Mouse (Mus musculus) thymus, postnatal 36 days (tissue): ENCODE data around the gene Chek2.
"Not testable (repeated sequence)": the region's sequence is repeated elsewhere in the genome, so short reads cannot be mapped to it uniquely, and the experiment has no call there.

Source experiments
- DNase-seq, 2 experiments: peaks; one replicate each; pipeline ENCODE4 v3.0.0; 2022; ENCODE audit warnings: mixed read lengths in 2 of 2

The Chek2 gene

GRCm38 (mm10) chr5:110839678-110840365 is at the start of gene Chek2, which contains the start of gene Hscb:
Gene Chek2 (plus strand): TSS chr5:110839979.
Gene Hscb (minus strand): TSS chr5:110839777.
- DNase-seq, result peak; percentile 96 to 97

GRCm38 (mm10) chr5:110794363-110794762 is 45.4 kb upstream of the Chek2 start:
- no peak for DNase-seq

GRCm38 (mm10) chr5:110797696-110798095 is 42.1 kb upstream of the Chek2 start:
- DNase-seq, result no peak

GRCm38 (mm10) chr5:110801036-110801624 is 38.6 kb upstream of the Chek2 start:
- no peak for DNase-seq

- no peak for DNase-seq
Observed at GRCm38 (mm10) chr5:110802186-110802585, 37.6 kb upstream of the Chek2 start.

GRCm38 (mm10) chr5:110802809-110803208 is 37.0 kb upstream of the Chek2 start:
- DNase-seq, result no peak

- DNase-seq, result no peak
Observed at GRCm38 (mm10) chr5:110804012-110804743, 35.6 kb upstream of the Chek2 start.

GRCm38 (mm10) chr5:110806154-110806553 is 33.6 kb upstream of the Chek2 start:
- no peak for DNase-seq

- no peak for DNase-seq
Observed at GRCm38 (mm10) chr5:110806676-110807075, 33.1 kb upstream of the Chek2 start.

- no peak for DNase-seq
Observed at GRCm38 (mm10) chr5:110807453-110807852, 32.3 kb upstream of the Chek2 start.

- peak; percentile 60 to 72 for DNase-seq
Observed at GRCm38 (mm10) chr5:110808061-110808631, 31.6 kb upstream of the Chek2 start.

GRCm38 (mm10) chr5:110808821-110809666 is 30.7 kb upstream of the Chek2 start:
- peak; percentile 13 to 52 for DNase-seq

- peak; percentile 100 for DNase-seq
Observed at GRCm38 (mm10) chr5:110809667-110810325, 30.0 kb upstream of the Chek2 start, which contains the start of gene Ulk1. Gene Ulk1 (minus strand): TSS chr5:110810097.

GRCm38 (mm10) chr5:110824421-110824820 is 15.4 kb upstream of the Chek2 start:
- no peak for DNase-seq

- DNase-seq, result no peak
Observed at GRCm38 (mm10) chr5:110826781-110827495, 12.8 kb upstream of the Chek2 start.

GRCm38 (mm10) chr5:110827576-110827975 is 12.2 kb upstream of the Chek2 start:
- no peak for DNase-seq

- no peak for DNase-seq
Observed at GRCm38 (mm10) chr5:110831036-110831720, 8.6 kb upstream of the Chek2 start.

GRCm38 (mm10) chr5:110835959-110836358 is 3.8 kb upstream of the Chek2 start:
- DNase-seq, result peak; percentile 26 to 28

- not testable (repeated sequence) for DNase-seq
Observed at GRCm38 (mm10) chr5:110838016-110838415, 1.8 kb upstream of the Chek2 start.

GRCm38 (mm10) chr5:110839038-110839677 is 621 bp upstream of the Chek2 start:
- no peak for DNase-seq
